In the genomic region with DNA sequence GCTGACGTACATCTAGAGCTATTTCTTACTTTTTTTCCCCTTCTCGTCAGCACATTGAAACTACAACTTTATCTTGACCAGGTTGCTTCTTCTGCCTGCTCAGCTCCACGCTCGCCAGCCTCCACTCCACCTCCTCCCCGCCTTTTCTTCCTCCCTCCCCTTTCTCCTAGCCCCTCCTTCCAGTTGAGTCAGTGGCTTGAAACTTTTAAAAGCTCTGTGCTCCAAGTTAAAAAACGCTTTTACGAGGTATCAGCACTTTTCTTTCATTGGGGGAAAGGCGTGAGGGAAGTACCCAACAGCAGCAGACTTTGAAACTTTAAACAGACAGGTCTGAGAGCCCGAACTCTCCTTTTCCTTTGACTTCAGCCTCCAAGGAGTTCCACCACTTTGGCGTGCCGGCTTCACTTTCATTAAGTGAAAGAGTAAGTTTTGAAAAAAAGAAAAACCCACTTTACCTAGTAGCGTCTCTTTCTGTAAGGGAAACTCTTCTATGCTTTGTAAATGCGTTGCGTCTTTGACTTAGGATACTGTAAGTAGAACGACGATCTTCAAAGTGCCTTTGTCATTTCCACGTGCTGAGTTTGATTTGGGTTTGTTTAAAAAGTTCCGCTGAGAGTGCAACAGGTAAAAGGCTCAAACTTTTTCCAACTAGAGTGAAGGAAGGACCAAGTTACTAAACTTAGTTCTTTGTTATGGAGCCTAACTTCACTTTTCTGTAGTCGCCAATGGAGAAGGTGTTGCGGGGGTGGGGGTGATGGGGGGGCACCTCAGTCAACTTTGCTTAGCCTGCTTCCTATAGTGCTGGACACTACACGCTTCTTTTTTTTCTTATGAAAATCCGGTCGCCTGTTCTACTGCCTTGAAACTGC, we compare ENCODE assay signal across 8 mouse cellular contexts. TPM values are rescaled to one million over a fixed set of nuclear protein-coding genes. Genes with fewer than 3 reads are reported as not detected.
A peak's percentile ranks its signal among the peaks of the same experiment; 100 is the strongest.
DNase-seq lines count a peak whose midpoint lies in the region; ATAC-seq and TF ChIP-seq lines count a peak whose summit lies in the region.

A gene (plus strand): TSS at position 234 of the 869 bp plus-strand sequence.

- H3K4me1 ChIP-seq in CH12.LX (ENCODE audit: control insufficient read depth in 1 of 2, insufficient read depth in 2 of 2) = peaks cover 2 to 10% of the 10 kb centered on the region in 2 experiments; a peak in 1 of 4 replicates
- H3K4me1 ChIP-seq in forebrain, embryonic 12.5 days = peaks cover 13% of the 10 kb centered on the region
- H3K4me1 ChIP-seq in lung, embryonic 15.5 days = peaks cover 24% of the 10 kb centered on the region

- no peaks in the 10 kb centered on the region for H3K9me3 ChIP-seq in CH12.LX (replicated peaks; ENCODE audit: low read length)
- no peaks in the 10 kb centered on the region for H3K9me3 ChIP-seq in forebrain, embryonic 12.5 days
- no peaks in the 10 kb centered on the region for H3K9me3 ChIP-seq in lung, embryonic 15.5 days

- TF ChIP-seq CTCF in CH12.LX (conservative IDR thresholded peaks at IDR 0.05 in 1 of 2, IDR thresholded peaks at IDR 0.05 in 1 of 2; ENCODE audit: low read depth in 2 of 2, low read length in 2 of 2) = no peak

- peak; percentile 67 for DNase-seq in CH12.LX (ENCODE audit: extremely low read depth)
- peak; percentile 79 for DNase-seq in adrenal gland, postnatal 14 days
- peak; percentile 57 to 61 for DNase-seq in heart, postnatal 36 days
- DNase-seq in large intestine, adult 2 months (ENCODE audit: low read depth, low spot score) = peak; percentile 40
- peak; percentile 27 for DNase-seq in ovary, postnatal 10 days (ENCODE audit: low spot score)
- DNase-seq in cerebellum, postnatal 36 days = no peak

- H3K4me2 ChIP-seq in CH12.LX (ENCODE audit: insufficient read depth, low read depth, poor library complexity, severe bottlenecking) = peak within 1 kb of the TSS; percentile 41
- H3K4me2 ChIP-seq in forebrain, embryonic 12.5 days = peak within 1 kb of the TSS; percentile 80
- peak within 1 kb of the TSS; percentile 72 for H3K4me2 ChIP-seq in lung, embryonic 15.5 days

- dilution Hi-C loops in CH12.LX (cut with MboI; ENCODE audit: extremely low pct_ligation_motif_present, extremely low pct_unique_long_range_greater_than_20kb, low sequenced_read_pairs) = no loop called here

- peak within 1 kb of the TSS; percentile 92 for H3K9ac ChIP-seq in CH12.LX (ENCODE audit: insufficient read depth, low read depth)
- peak within 1 kb of the TSS; percentile 72 for H3K9ac ChIP-seq in forebrain, embryonic 12.5 days
- H3K9ac ChIP-seq in lung, embryonic 15.5 days = peak within 1 kb of the TSS; percentile 69

- TF ChIP-seq EP300 in CH12.LX (IDR thresholded peaks at IDR 0.05; ENCODE audit: low read length) = no peak

- WGBS in forebrain, embryonic 12.5 days = 0% methylated on average over 23 of the region's 23 CpGs
- 1% methylated on average over 23 of the region's 23 CpGs for WGBS in large intestine, adult 2 months
- under 1% methylated on average over 23 of the region's 23 CpGs for WGBS in lung, embryonic 15.5 days

- in situ Hi-C loops in CH12.LX (cut with MboI; ENCODE audit: low pct_ligation_motif_present, low pct_unique_long_range_greater_than_20kb, low sequenced_read_pairs) = no loop called here

- no peaks in the 10 kb centered on the region for H3K36me3 ChIP-seq in CH12.LX (replicated peaks in 1 of 2; ENCODE audit: control insufficient read depth in 1 of 2, insufficient read depth in 1 of 2, low read length in 1 of 2)
- no peaks in the 10 kb centered on the region for H3K36me3 ChIP-seq in forebrain, embryonic 12.5 days (replicated peaks)
- H3K36me3 ChIP-seq in lung, embryonic 15.5 days = no peaks in the 10 kb centered on the region

- H3K27ac ChIP-seq in CH12.LX (ENCODE audit: insufficient read depth, low read depth) = peak within 1 kb of the TSS; percentile 44; the same call in 1 of the 2 replicates
- peak within 1 kb of the TSS; percentile 80 for H3K27ac ChIP-seq in forebrain, embryonic 12.5 days
- peak within 1 kb of the TSS; percentile 83 for H3K27ac ChIP-seq in lung, embryonic 15.5 days

- intact Hi-C loops in heart, postnatal 36 days (cut with DNase I) = loop anchor here (2.0 to 5.0 kb wide), 4 partner anchors 90 to 735 kb away; no protein-coding TSS in a partner anchor

- H3K79me2 ChIP-seq in CH12.LX (replicated peaks; ENCODE audit: control insufficient read depth, extremely low read depth, insufficient read depth, poor library complexity, severe bottlenecking) = peaks cover 38% of the 10 kb centered on the region

- peak within 1 kb of the TSS; percentile 59 to 68 (median 60) for H3K4me3 ChIP-seq in CH12.LX (replicated peaks in 1 of 3; ENCODE audit: low read depth in 2 of 3, low read length in 2 of 3, poor library complexity in 1 of 3)
- H3K4me3 ChIP-seq in forebrain, embryonic 12.5 days (replicated peaks) = peak within 1 kb of the TSS; percentile 58
- peak within 1 kb of the TSS; percentile 52 for H3K4me3 ChIP-seq in lung, embryonic 15.5 days

- no peaks in the 10 kb centered on the region for H3K27me3 ChIP-seq in CH12.LX (replicated peaks)
- H3K27me3 ChIP-seq in forebrain, embryonic 12.5 days = 0 out of 2 replicates have a peak, but pooled peaks cover 4% of the 10 kb centered on the region
- H3K27me3 ChIP-seq in lung, embryonic 15.5 days = no peaks in the 10 kb centered on the region

- TF ChIP-seq POLR2A in CH12.LX (IDR thresholded peaks at IDR 0.05; ENCODE audit: low read depth, low read length) = peak; percentile 73

- ATAC-seq in forebrain, embryonic 12.5 days (ENCODE audit: low FRiP score) = peak; percentile 51
- ATAC-seq in lung, embryonic 15.5 days (ENCODE audit: borderline replicate concordance, extremely low read depth, low FRiP score, low TSS enrichment) = peak; percentile 74; the same call in 1 of the 2 replicates

- TF ChIP-seq RAD21 in CH12.LX (IDR thresholded peaks at IDR 0.05; ENCODE audit: low read depth, low read length) = no peak

TF ChIP-seq in CH12.LX, 34 proteins besides CTCF, POLR2A, EP300 and RAD21:
- TF ChIP-seq MAX (IDR thresholded peaks at IDR 0.05; ENCODE audit: low read length) = no peak; the same call in 1 of the 2 replicates
- TF ChIP-seq CHD2 (IDR thresholded peaks at IDR 0.05; ENCODE audit: low read length) = no peak
- TF ChIP-seq TBP (conservative IDR thresholded peaks at IDR 0.05; ENCODE audit: low read depth, low read length) = peak; percentile 87
- peak; percentile 83 for TF ChIP-seq MAFK (IDR thresholded peaks at IDR 0.05; ENCODE audit: insufficient replicate concordance, low read length)
- no peak for TF ChIP-seq SMC3 (IDR thresholded peaks at IDR 0.05; ENCODE audit: low read depth, low read length)
- peak; percentile 56; the same call in 1 of the 2 replicates for TF ChIP-seq SIN3A (IDR thresholded peaks at IDR 0.05; ENCODE audit: low read length)
- TF ChIP-seq PAX5 (IDR thresholded peaks at IDR 0.05; ENCODE audit: low read length) = no peak
- peak; percentile 32 for TF ChIP-seq MXI1 (IDR thresholded peaks at IDR 0.05; ENCODE audit: low read depth, low read length)
- TF ChIP-seq TCF12 (IDR thresholded peaks at IDR 0.05; ENCODE audit: low read depth, low read length) = no peak
- TF ChIP-seq MEF2A (IDR thresholded peaks at IDR 0.05; ENCODE audit: borderline replicate concordance, low read depth, low read length) = no peak
- no peak for TF ChIP-seq ZKSCAN1 (IDR thresholded peaks at IDR 0.05; ENCODE audit: borderline replicate concordance, low read depth, low read length)
- 0 out of 2 replicates have a peak, but pooled peaks have one; percentile 22 for TF ChIP-seq ETS1 (conservative IDR thresholded peaks at IDR 0.05; ENCODE audit: low read depth, low read length)
- TF ChIP-seq ZNF384 (IDR thresholded peaks at IDR 0.05; ENCODE audit: low read depth, low read length) = no peak
TF ChIP-seq in CH12.LX: peak in this region for 5.

RNA-seq across cellular contexts. Expression of the gene that starts here (rescaled TPM):
- total RNA-seq in CH12.LX (2012; rRNA removed) (37.3 and 45.0 TPM in 2 replicates), CH12.LX (2014; rRNA removed) (20.6 and 26.0 TPM in 2 replicates)
- 24.0 and 31.2 TPM in 2 replicates for polyA plus RNA-seq in CH12.LX (2012; ENCODE audit: insufficient read length, low read depth)
- 168 and 205 TPM in 2 replicates for total RNA-seq in adrenal gland, postnatal 14 days (2021)
- polyA plus RNA-seq in forebrain, embryonic 12.5 days (2016; fragmentation: Nextera tagmentation; extraction: Ambion mirVana) = 113 and 129 TPM in 2 replicates
- 100 to 1,000 TPM; 368 to 382 TPM for total RNA-seq in heart, postnatal 36 days (2021)
- 9.3 and 11.6 TPM in 2 replicates for polyA plus RNA-seq in large intestine, adult 2 months (2012; rRNA removed)
- polyA plus RNA-seq in lung, embryonic 15.5 days (2015; fragmentation: Nextera tagmentation; extraction: Ambion mirVana) = 88.7 and 93.8 TPM in 2 replicates

Comparison
In these comparisons a context has a peak if more than half of its experiments do, and no peak if none do; other contexts are left out.
1. DNase-seq: peak in CH12.LX (single experiment), adrenal gland, postnatal 14 days (single experiment), heart, postnatal 36 days (2 of 2), large intestine, adult 2 months (single experiment) and ovary, postnatal 10 days (single experiment); none in cerebellum, postnatal 36 days (0 of 2).
2. Peak in every context shown above with its lines, with median percentiles within 50 percentile points of each other: H3K27ac ChIP-seq, H3K4me2 ChIP-seq, H3K4me3 ChIP-seq and H3K9ac ChIP-seq.